Mouse (Mus musculus) midbrain, embryonic 13.5 days (tissue): ENCODE data around the gene Urm1. TPM values are rescaled to one million over a fixed set of nuclear protein-coding genes. Genes with fewer than 3 reads are reported as not detected.
A peak's percentile ranks its signal among the peaks of the same experiment; 100 is the strongest.

Experiments
- ATAC-seq: fragments of 200-750 bp; cut with Nextera tagmentation; 2 replicates; pipeline ENCODE4 v1.8.0; 2017; ENCODE audit warnings: mild to moderate bottlenecking, moderate TSS enrichment, moderate library complexity
- H3K27ac ChIP-seq: fragments of 300-500 bp; sonication (generic); 2 replicates; pipeline ENCODE4 v1.5.1; 2015; ENCODE audit warnings: inconsistent platforms, mild to moderate bottlenecking, moderate library complexity
- H3K27me3 ChIP-seq: fragments of 300-500 bp; sonication (generic); 2 replicates; pipeline ENCODE4 v1.6.1; 2015; ENCODE audit warnings: mild to moderate bottlenecking, inconsistent platforms
- H3K36me3 ChIP-seq: fragments of 300-500 bp; sonication (generic); 2 replicates; pipeline ENCODE4 v1.6.1; 2015; ENCODE audit warnings: mild to moderate bottlenecking, inconsistent platforms
- H3K4me1 ChIP-seq: fragments of 300-500 bp; sonication (generic); replicated peaks from 2 replicates; pipeline ENCODE4 v1.6.1; 2015; ENCODE audit warnings: inconsistent platforms
- H3K4me2 ChIP-seq: fragments of 300-500 bp; sonication (generic); replicated peaks from 2 replicates; pipeline ENCODE4 v1.6.1; 2015; ENCODE audit warnings: moderate library complexity, mild to moderate bottlenecking, inconsistent platforms
- H3K4me3 ChIP-seq: fragments of 300-500 bp; sonication (generic); replicated peaks from 2 replicates; pipeline ENCODE4 v1.5.1; 2015; ENCODE audit warnings: mild to moderate bottlenecking, inconsistent platforms
- H3K9ac ChIP-seq: fragments of 300-500 bp; sonication (generic); replicated peaks from 2 replicates; pipeline ENCODE4 v1.6.1; 2015; ENCODE audit warnings: mild to moderate bottlenecking, inconsistent platforms
- H3K9me3 ChIP-seq: fragments of 300-500 bp; sonication (generic); 2 replicates; pipeline ENCODE4 v1.6.1; 2016; ENCODE audit warnings: mild to moderate bottlenecking, inconsistent platforms
- WGBS: fragments of 180-500 bp; shearing (Covaris S2); methylation state at CpG from one replicate; pipeline ENCODE4 v1.1.7; 2015; 5-methylcytosine and 5-hydroxymethylcytosine counted together
- polyA plus RNA-seq: library from polyadenylated mRNA; unstranded; fragments of >200 nt; fragmentation: Nextera tagmentation; extraction: Ambion mirVana; gene quantifications from 2 replicates; pipeline ENCODE4 v1.2.1, GENCODE M21; 2015

Urm1 gene
- polyA plus RNA-seq, 1 experiment from 2014 or later, result 23.1 TPM

GRCm38 (mm10) chr2:29802827-29803201 lies 17.1 kb upstream of the Urm1 start:
- H3K27me3 ChIP-seq, result 0 out of 2 replicates have a peak, but pooled peaks cover 6% of the 10 kb centered on the region
- peak overlapping the region; percentile 89 for H3K4me2 ChIP-seq
- H3K9me3 ChIP-seq, result no peaks in the 10 kb centered on the region
- no peak for ATAC-seq
- peaks cover 35% of the 10 kb centered on the region for H3K36me3 ChIP-seq
- H3K4me3 ChIP-seq, result peak overlapping the region; percentile 91
- WGBS, result 1% methylated on average over 29 of the region's 39 CpGs
- H3K9ac ChIP-seq, result peak overlapping the region; percentile 95
- peak overlapping the region; percentile 94 for H3K27ac ChIP-seq
- peaks cover 20% of the 10 kb centered on the region for H3K4me1 ChIP-seq

GRCm38 (mm10) chr2:29803400-29803831 lies 16.5 kb upstream of the Urm1 start:
- Histone ChIP-seq H3K27ac (peak overlapping the region; percentile 94), H3K4me1 (peaks cover 20% of the 10 kb centered on the region), H3K9me3 (no peaks in the 10 kb centered on the region), H3K9ac (peak overlapping the region; percentile 95), H3K4me2 (peak overlapping the region; percentile 89), H3K27me3 (0 out of 2 replicates have a peak, but pooled peaks cover 6% of the 10 kb centered on the region), H3K36me3 (peaks cover 41% of the 10 kb centered on the region), H3K4me3 (peak overlapping the region; percentile 91)
- WGBS, result 20% methylated on average over 6 of the region's 6 CpGs
- ATAC-seq, result peak; percentile 51; the same call in 1 of the 2 replicates

- Histone ChIP-seq H3K4me1 (peaks cover 24% of the 10 kb centered on the region), H3K36me3 (peaks cover 61% of the 10 kb centered on the region), H3K27ac (no peak overlapping the region), H3K9me3 (no peaks in the 10 kb centered on the region), H3K9ac (no peak overlapping the region), H3K4me2 (no peak overlapping the region), H3K27me3 (no peaks in the 10 kb centered on the region), H3K4me3 (no peak overlapping the region)
- no peak for ATAC-seq
- WGBS, result 79% methylated on average over 11 of the region's 11 CpGs
These were observed 4.0 kb upstream of the Urm1 start for GRCm38 (mm10) chr2:29815678-29816371.

- Histone ChIP-seq H3K36me3 (peaks cover 43% of the 10 kb centered on the region), H3K4me3 (no peak overlapping the region), H3K9ac (no peak overlapping the region), H3K4me1 (peaks cover 28% of the 10 kb centered on the region), H3K27me3 (no peaks in the 10 kb centered on the region), H3K27ac (peak overlapping the region; percentile 49), H3K9me3 (no peaks in the 10 kb centered on the region), H3K4me2 (peak overlapping the region; percentile 30)
- 36% methylated on average over 8 of the region's 8 CpGs for WGBS
- peak; percentile 51 for ATAC-seq
These were observed 2.2 kb upstream of the Urm1 start for GRCm38 (mm10) chr2:29817426-29818232.

- Histone ChIP-seq H3K4me1 (peaks cover 28% of the 10 kb centered on the region), H3K4me3 (no peak overlapping the region), H3K4me2 (peak overlapping the region; percentile 60), H3K36me3 (peaks cover 27% of the 10 kb centered on the region), H3K27me3 (no peaks in the 10 kb centered on the region), H3K9ac (no peak overlapping the region), H3K27ac (peak overlapping the region; percentile 95), H3K9me3 (no peaks in the 10 kb centered on the region)
- 2% methylated on average over 2 of the region's 2 CpGs for WGBS
- no peak for ATAC-seq
These were observed 512 bp upstream of the Urm1 start for GRCm38 (mm10) chr2:29819363-29819762.

- ATAC-seq, result peak; percentile 31
- 14% methylated on average over 11 of the region's 11 CpGs for WGBS
- Histone ChIP-seq H3K9ac (peak overlapping the region; percentile 78), H3K27ac (peak overlapping the region; percentile 95), H3K4me1 (peaks cover 20% of the 10 kb centered on the region), H3K4me2 (peak overlapping the region; percentile 63), H3K9me3 (no peaks in the 10 kb centered on the region), H3K4me3 (peak overlapping the region; percentile 76), H3K27me3 (no peaks in the 10 kb centered on the region), H3K36me3 (no peaks in the 10 kb centered on the region)
These were observed 6.5 kb downstream of the Urm1 start for GRCm38 (mm10) chr2:29826318-29826925.

- Histone ChIP-seq H3K27ac (peak overlapping the region; percentile 95), H3K27me3 (no peaks in the 10 kb centered on the region), H3K4me2 (peak overlapping the region; percentile 86), H3K9me3 (no peaks in the 10 kb centered on the region), H3K4me1 (peaks cover 20% of the 10 kb centered on the region), H3K4me3 (peak overlapping the region; percentile 76), H3K9ac (peak overlapping the region; percentile 78), H3K36me3 (no peaks in the 10 kb centered on the region)
- peak; percentile 97 for ATAC-seq
- under 1% methylated on average over 48 of the region's 48 CpGs for WGBS
These were observed 7.2 kb downstream of the Urm1 start for GRCm38 (mm10) chr2:29826926-29827708.

- no peaks in the 10 kb centered on the region for H3K9me3 ChIP-seq
- H3K4me1 ChIP-seq, result peaks cover 20% of the 10 kb centered on the region
- peak overlapping the region; percentile 77 for H3K9ac ChIP-seq
- H3K27me3 ChIP-seq, result no peaks in the 10 kb centered on the region
- WGBS, result 5% methylated on average over 12 of the region's 12 CpGs
- peak overlapping the region; percentile 86 for H3K4me2 ChIP-seq
- 0 out of 2 replicates have a peak overlapping the region, but pooled peaks have one; percentile 65 for H3K27ac ChIP-seq
- peaks cover 3% of the 10 kb centered on the region for H3K36me3 ChIP-seq
- peak overlapping the region; percentile 76 for H3K4me3 ChIP-seq
- ATAC-seq, result peak; percentile 12; the same call in 1 of the 2 replicates
These were observed 7.8 kb downstream of the Urm1 start for GRCm38 (mm10) chr2:29827709-29828024.

GRCm38 (mm10) chr2:29831106-29831505 lies 11.2 kb downstream of the Urm1 start:
- H3K9ac ChIP-seq, result no peak overlapping the region; the same call in 1 of the 2 replicates
- no peak overlapping the region for H3K4me3 ChIP-seq
- no peaks in the 10 kb centered on the region for H3K9me3 ChIP-seq
- H3K27ac ChIP-seq, result no peak overlapping the region
- peaks cover 14% of the 10 kb centered on the region for H3K36me3 ChIP-seq
- no peak overlapping the region for H3K4me2 ChIP-seq
- peaks cover 36% of the 10 kb centered on the region for H3K4me1 ChIP-seq
- 87% methylated on average over 4 of the region's 4 CpGs for WGBS
- H3K27me3 ChIP-seq, result no peaks in the 10 kb centered on the region
- ATAC-seq, result no peak

- no peak overlapping the region for H3K4me3 ChIP-seq
- H3K9me3 ChIP-seq, result no peaks in the 10 kb centered on the region
- no peak overlapping the region for H3K9ac ChIP-seq
- no peaks in the 10 kb centered on the region for H3K27me3 ChIP-seq
- peaks cover 14% of the 10 kb centered on the region for H3K36me3 ChIP-seq
- H3K27ac ChIP-seq, result no peak overlapping the region
- WGBS, result 98% methylated on average over 5 of the region's 5 CpGs
- ATAC-seq, result no peak
- peaks cover 33% of the 10 kb centered on the region for H3K4me1 ChIP-seq
- H3K4me2 ChIP-seq, result no peak overlapping the region
These were observed 13.9 kb downstream of the Urm1 start for GRCm38 (mm10) chr2:29833796-29834195.

GRCm38 (mm10) chr2:29835391-29835899 lies 15.6 kb downstream of the Urm1 start:
- Histone ChIP-seq H3K27me3 (no peaks in the 10 kb centered on the region), H3K4me3 (no peak overlapping the region), H3K36me3 (peaks cover 14% of the 10 kb centered on the region), H3K27ac (peak overlapping the region; percentile 89), H3K9me3 (no peaks in the 10 kb centered on the region), H3K4me2 (peak overlapping the region; percentile 19), H3K9ac (peak overlapping the region; percentile 33), H3K4me1 (peaks cover 48% of the 10 kb centered on the region)
- 8% methylated on average over 2 of the region's 2 CpGs for WGBS
- ATAC-seq, result peak; percentile 51
